Mouse (Mus musculus): Measurements from ENCODE around the gene Zfp536. TPM values are rescaled to one million over a fixed set of nuclear protein-coding genes. Genes with fewer than 3 reads are reported as not detected.

Zfp536 gene
- total RNA-seq, 2 experiments from 2014 or later, result 0.75 to 1.5 TPM

DNA sequence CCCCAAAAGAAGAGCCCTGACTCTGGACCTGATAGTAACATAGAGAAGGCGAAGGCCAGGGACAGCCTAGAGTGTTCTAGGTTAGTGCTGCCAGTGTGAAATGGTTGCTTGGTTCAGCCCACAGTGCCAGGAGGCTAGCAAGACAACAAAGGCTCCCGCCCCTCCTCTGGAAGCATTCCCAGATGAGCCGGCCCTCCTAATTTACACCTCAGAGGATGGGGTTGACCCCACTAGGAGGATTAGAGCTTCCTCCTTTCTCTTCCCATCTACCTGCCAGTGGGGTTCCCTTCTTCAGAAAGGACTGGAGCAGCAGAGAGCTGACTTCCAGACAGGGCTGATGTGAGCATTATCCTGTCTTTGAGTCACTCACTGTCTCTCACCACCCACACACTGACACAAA lies 219.8 kb downstream of the Zfp536 start:
- no peak for DNase-seq

GRCm38 (mm10) chr7:37552384-37552783 lies 221.1 kb downstream of the Zfp536 start:
- DNase-seq, result no peak

- no peak for DNase-seq
These were observed 224.6 kb downstream of the Zfp536 start for GRCm38 (mm10) chr7:37548805-37549204.

- DNase-seq, result no peak
These were observed 229.4 kb downstream of the Zfp536 start for GRCm38 (mm10) chr7:37544011-37544410.

DNA sequence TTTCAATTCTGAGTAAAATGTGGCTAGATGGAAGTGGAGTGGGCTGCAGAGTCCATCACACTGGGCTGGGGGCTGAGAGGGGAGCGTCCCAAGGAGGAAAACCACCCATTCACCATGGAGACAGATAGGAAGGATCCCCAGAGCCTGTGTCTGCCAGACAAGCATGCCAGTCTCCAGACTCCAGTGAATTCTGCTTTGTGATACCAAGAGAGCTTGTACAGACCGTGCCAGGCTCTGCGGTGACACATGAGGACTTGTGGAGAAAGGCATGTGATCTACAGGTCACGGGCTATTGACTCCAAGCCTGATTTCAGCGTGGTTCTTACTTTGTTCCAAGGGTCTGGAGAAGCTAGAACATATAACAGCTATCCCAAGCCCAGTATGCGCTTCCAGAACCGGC lies 230.5 kb downstream of the Zfp536 start:
- no peak for DNase-seq

GRCm38 (mm10) chr7:37531166-37531565 lies 242.3 kb downstream of the Zfp536 start:
- DNase-seq, result no peak

DNA sequence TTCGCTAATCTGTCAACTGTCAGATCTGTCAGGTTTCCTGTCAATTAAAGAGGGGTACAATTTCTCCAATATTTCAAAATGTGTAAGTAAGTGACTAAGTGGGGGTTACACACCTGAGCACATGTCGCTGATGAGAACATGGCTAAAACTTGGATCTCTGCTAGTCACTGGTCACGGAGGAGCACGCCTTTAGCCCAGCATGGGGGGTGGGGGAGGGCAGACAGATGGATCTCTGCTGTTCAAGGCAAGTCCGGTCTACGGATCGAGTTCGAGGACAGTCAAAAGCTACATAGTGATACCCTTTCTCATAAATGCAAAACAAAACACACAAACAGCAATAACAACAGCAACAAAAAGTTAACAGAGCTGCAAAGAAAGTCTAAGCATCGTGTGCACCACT lies 245.1 kb downstream of the Zfp536 start:
- DNase-seq, result no peak

GRCm38 (mm10) chr7:37527890-37528289 lies 245.6 kb downstream of the Zfp536 start:
- no peak for DNase-seq

GRCm38 (mm10) chr7:37521407-37521806 lies 252.0 kb downstream of the Zfp536 start:
- no peak for DNase-seq

DNA sequence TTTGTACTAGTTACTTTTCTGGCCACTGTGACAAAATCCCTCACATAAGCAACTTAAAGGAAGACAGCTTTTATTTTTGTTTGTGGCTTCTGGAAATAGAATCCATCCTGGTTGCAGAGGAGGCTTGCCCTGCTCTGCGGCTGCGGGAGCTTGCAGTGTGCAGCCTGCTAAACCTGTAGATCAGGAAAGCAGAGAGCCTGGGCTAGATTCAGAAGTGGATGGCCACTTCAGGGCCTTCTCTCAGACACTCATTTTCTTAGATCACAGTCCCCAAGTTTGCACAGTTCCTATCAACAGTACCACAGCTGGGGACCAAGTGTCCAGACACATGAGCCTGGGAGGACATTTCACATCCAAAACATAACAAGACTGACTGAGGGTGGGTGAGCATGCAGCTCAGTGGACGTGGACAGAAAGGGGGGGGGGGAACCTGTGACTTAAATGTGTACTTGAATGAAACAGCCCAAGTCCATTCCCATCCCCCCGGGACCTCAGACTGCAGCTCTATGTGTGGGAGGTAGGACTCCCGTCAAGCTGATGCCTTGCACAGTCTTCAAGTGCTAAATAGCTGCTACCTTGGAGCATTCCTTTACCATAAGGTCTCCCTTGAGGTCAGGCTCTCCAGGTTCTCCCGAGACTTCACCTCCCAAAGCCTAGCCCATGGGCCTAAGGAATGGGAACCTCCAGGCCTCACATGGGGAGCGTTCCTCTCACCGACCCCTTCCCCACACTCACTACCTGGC lies 262.3 kb downstream of the Zfp536 start:
- DNase-seq, result no peak

DNA sequence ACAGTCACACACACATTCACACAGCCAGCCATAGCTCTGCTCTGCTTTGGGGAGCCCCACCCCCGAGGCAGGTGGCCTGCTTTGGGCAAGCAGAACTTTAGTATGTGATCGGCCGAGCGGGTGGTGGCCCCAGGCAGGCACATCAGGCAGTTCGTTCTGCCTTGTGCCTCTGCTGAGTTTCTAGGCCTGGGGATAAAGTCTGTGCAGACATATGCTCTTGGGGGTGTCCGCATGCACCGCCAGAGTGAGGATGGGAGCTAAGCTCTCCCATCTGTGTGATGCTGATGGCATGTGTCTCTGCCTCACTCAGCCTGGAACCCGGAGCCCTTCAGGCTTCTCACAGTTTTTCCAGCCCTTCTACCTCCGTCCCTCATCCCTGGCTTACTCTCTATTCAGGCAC lies 263.7 kb downstream of the Zfp536 start:
- no peak for DNase-seq

DNA sequence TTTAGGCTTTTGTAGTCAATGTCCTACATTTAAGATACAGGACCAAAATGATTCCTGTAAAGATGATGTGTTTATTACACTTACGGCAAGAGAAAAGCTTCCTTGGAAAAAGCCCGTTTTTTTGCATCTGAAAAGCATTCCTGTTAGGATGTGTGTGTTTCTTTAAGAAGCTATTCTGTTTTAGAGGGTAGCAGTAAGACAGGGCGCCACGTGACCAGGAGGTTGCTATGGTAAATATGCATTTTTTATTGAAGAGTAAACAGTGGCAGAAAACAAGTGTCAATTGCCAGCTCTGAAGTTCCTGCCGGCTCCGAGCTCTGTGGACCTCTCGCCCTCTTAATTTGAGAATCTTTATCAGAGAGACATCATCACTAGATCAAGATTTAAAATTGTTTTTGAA lies 267.9 kb downstream of the Zfp536 start:
- no peak for DNase-seq

GRCm38 (mm10) chr7:37505096-37505495 lies 268.3 kb downstream of the Zfp536 start:
- no peak for DNase-seq

GRCm38 (mm10) chr7:37498881-37499280 lies 274.6 kb downstream of the Zfp536 start:
- DNase-seq, result no peak

DNA sequence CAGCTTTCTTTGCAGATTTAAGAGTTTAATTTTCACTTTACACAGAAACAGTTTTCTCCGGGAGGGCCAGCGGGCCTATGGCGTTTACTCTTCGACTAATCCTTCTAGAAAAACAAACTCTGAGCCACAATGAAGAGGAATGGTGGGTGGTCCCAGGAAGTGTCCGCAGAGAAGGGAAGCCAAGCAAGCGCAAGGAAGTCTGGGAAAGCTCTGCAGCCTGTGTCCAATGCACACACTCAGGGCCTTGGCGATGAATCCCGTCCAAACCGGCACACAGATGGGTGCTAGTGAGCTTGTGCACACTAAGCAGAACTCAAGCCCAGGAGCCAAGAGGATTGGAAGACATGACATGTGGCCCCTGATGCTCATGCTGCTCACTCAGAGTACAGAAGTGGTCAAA lies 276.9 kb downstream of the Zfp536 start:
- DNase-seq, result no peak

GRCm38 (mm10) chr7:37490312-37490711 lies 283.1 kb downstream of the Zfp536 start:
- DNase-seq, result no peak

DNA sequence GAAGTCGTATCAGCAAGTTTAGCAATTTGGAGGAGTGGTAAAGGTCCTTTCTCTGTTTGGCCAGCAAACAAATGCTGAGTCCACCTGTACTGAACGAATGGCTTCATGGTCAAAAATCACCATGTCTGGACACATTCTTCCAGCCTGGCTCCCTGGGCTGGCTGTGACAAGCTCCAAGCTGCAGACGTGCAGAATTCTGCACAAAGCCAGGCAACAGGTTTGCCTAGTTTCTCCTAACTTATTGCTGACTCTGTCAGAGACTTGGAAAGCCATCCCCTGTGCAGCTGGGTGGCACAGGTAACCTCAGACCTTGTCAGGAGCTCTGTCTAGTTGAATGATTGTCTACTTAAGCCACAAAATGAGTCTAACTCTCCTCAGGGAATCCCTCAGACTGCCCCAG lies 288.5 kb downstream of the Zfp536 start:
- DNase-seq, result no peak

- DNase-seq, result no peak
These were observed 290.9 kb downstream of the Zfp536 start for GRCm38 (mm10) chr7:37482564-37482963.

GRCm38 (mm10) chr7:37481165-37481564 lies 292.3 kb downstream of the Zfp536 start:
- DNase-seq, result no peak

GRCm38 (mm10) chr7:37477309-37477708 lies 296.1 kb downstream of the Zfp536 start:
- DNase-seq, result no peak

DNA sequence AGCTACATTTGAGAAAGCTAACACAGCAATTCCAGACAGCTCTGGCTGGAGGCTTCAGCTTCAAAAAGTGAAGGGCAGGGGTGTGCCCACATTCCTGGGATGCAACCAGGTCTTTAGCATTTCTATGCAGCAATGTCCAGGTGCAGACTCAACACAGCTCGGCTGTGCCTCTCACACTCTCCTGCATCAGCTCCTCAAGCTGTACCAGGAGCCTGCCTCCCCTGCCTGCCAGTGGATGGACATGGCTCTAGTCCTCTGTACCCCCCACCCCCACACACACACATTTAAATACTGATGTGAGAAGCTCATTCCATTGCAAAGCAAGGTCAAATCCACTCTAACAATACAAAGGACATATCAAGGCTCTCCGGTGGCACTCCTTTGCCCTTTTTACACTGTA lies 298.0 kb downstream of the Zfp536 start:
- no peak for DNase-seq

DNA sequence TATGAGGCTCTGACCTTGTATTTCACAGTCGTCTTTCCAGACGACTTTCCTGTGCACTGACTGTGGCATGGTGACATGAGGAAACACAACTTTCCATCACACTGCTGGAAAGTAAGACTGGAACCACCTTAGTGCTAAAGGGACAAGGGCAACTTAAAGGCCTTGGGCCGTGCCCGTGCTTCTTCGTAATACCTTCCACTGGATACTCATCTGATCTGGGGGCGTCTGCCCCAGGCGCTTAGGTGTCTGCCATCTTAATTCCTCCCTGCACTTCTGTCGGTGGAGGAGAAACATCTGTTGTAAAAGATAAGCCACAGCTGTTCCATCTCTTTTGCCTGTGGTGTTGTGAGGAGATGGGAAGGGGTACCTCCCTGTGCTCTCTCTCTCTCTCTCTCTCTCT lies 299.2 kb downstream of the Zfp536 start:
- no peak for DNase-seq

DNA sequence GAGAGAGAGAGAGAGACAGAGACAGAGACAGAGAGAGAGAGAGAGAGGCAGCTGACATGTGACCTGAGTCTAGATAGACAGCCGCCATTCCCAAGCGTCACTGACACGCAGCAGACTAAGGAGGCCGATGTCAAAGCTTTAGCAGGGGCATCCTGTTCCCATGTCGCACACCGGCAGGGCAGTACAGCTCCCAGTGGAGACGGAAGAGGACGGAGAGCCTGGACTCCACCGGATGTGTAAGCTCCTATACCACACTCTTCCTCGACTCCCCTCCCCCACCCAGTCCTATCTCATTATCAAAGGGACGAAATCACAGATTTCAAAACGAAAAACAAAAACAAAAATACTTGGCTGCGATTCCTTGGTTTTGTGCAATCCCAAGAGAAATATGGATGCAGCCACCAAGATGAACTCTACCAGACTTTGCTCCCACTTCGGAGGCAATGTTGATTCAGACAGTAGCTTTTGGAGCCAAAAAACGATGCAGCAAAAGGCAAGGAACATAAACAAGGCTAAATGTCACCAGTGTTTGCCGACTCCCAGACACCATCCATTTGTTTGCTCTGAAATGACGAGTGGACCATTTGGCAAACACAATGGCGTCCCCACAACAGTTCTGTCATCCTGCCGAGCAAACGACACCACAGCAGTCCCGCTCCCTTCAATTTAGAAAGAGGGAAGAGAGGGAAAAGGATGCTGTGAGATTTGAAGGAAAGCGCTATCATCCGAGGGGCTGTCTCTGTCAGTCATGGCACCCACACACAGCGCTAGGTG lies 299.9 kb downstream of the Zfp536 start:
- no peak for DNase-seq

- no peak for DNase-seq
These were observed 301.7 kb downstream of the Zfp536 start for GRCm38 (mm10) chr7:37471726-37472125.

Data from gastrocnemius, postnatal 25 days (tissue).